Mouse (Mus musculus) liver, embryonic 14.5 days (tissue): Measurements from ENCODE around the gene Il3ra.

ENCODE experiments used
- CTCF ChIP-seq: IDR thresholded peaks from 2 replicates; pipeline ENCODE4 v1.5.1; 2016; ENCODE audit warnings: antibody characterized with exemption, low read depth, control low read depth
- EP300 ChIP-seq: IDR thresholded peaks from 2 replicates; pipeline ENCODE4 v1.6.1; 2016; ENCODE audit warnings: antibody characterized with exemption, low read depth

DNA sequence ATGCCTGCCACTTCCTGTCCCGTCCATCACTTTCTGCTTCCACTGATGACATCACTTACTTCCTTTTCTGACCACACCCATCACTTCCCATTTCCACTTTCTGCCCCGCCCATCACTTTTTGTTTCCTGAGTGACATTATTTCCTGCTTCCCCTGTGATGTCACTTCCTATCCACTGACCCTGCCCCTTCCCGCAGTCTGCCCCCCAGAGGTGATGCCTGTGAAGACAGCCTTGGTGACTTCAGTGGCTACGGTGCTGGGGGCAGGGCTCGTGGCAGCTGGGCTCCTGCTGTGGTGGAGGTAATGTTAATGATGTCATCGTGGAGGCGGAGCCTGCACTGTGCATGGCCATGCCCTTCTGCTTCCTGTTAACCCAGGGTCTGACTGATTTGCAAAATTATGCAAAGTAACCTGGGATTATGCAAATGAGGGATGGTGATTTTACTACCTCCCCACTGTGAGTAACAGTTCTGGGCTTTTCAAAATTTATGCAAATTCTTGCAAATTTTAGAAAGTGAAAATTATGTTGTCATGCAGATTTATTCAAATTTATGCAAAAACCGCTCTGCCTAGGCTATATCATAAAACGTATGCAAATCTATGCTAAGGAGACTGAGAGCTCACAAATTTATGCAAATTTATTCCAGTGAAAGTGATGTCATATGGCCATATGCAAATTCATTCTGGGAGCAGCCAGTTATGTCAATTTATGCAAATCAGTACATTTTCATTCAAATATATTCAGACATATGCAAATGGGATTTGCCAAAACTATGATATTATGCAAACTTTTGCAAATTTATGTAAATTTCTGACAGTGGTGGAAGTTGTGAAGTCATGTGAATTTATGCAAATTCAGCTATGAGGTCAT, 5.9 kb downstream of the Il3ra start:
- TF ChIP-seq CTCF (no peak), EP300 (no peak)
